Mouse (Mus musculus) heart, adult 8-10 months (tissue): Measurements from ENCODE around the gene Olig3. TPM values are rescaled to one million over a fixed set of nuclear protein-coding genes. Genes with fewer than 3 reads are reported as not detected.

Experiments used
- DNase-seq: peaks from one replicate; pipeline ENCODE4 v3.0.0; 2022; ENCODE audit warnings: low spot score
- total RNA-seq, 4 experiments: library from RNA; stranded (reverse); gene quantifications; 2 replicates each; pipeline ENCODE4 v1.2.4; 2022

Gene Olig3
- total RNA-seq = not detected

- no peak for DNase-seq
Measured at GRCm38 (mm10) chr10:19356071-19356583, at the start of gene Olig3. Olig3 (plus strand) TSS chr10:19356533.

- no peak for DNase-seq
Measured at GRCm38 (mm10) chr10:19309681-19310395, 46.5 kb upstream of the Olig3 start.

GRCm38 (mm10) chr10:19310471-19310870 lies 45.9 kb upstream of the Olig3 start:
- DNase-seq = no peak

GRCm38 (mm10) chr10:19317962-19318812 lies 38.1 kb upstream of the Olig3 start:
- no peak for DNase-seq

GRCm38 (mm10) chr10:19321781-19322180 lies 34.6 kb upstream of the Olig3 start:
- DNase-seq = no peak

- no peak for DNase-seq
Measured at GRCm38 (mm10) chr10:19329191-19329777, 27.0 kb upstream of the Olig3 start.

GRCm38 (mm10) chr10:19333425-19333824 lies 22.9 kb upstream of the Olig3 start:
- DNase-seq = no peak

GRCm38 (mm10) chr10:19338695-19339630 lies 17.4 kb upstream of the Olig3 start:
- DNase-seq = no peak

GRCm38 (mm10) chr10:19344039-19344438 lies 12.3 kb upstream of the Olig3 start:
- DNase-seq = no peak

- DNase-seq = no peak
Measured at GRCm38 (mm10) chr10:19349326-19349725, 7.0 kb upstream of the Olig3 start.

GRCm38 (mm10) chr10:19352006-19352877 lies 4.1 kb upstream of the Olig3 start:
- DNase-seq = no peak

GRCm38 (mm10) chr10:19352878-19353301 lies 3.4 kb upstream of the Olig3 start:
- DNase-seq = no peak

- DNase-seq = no peak
Measured at GRCm38 (mm10) chr10:19353631-19354030, 2.7 kb upstream of the Olig3 start.

- no peak for DNase-seq
Measured at GRCm38 (mm10) chr10:19354146-19354545, 2.2 kb upstream of the Olig3 start.

- no peak for DNase-seq
Measured at GRCm38 (mm10) chr10:19355076-19355475, 1.3 kb upstream of the Olig3 start.

- no peak for DNase-seq
Measured at GRCm38 (mm10) chr10:19356720-19357641, 648 bp downstream of the Olig3 start.

- no peak for DNase-seq
Measured at GRCm38 (mm10) chr10:19357848-19358247, 1.5 kb downstream of the Olig3 start.

GRCm38 (mm10) chr10:19360446-19361300 lies 4.3 kb downstream of the Olig3 start:
- no peak for DNase-seq
